Mouse (Mus musculus) lung, embryonic 15.5 days (tissue): ENCODE data around the gene Kit. TPM values are rescaled to one million over a fixed set of nuclear protein-coding genes. Genes with fewer than 3 reads are reported as not detected.

Experiments used
- ATAC-seq: fragments of 200-750 bp; cut with Nextera tagmentation; 2 replicates; pipeline ENCODE4 v1.8.0; 2017; ENCODE audit warnings: moderate number of reproducible peaks, borderline replicate concordance; ENCODE audit not compliant: low FRiP score, low TSS enrichment; ENCODE audit errors: extremely low read depth
- H3K27ac ChIP-seq: fragments of 300-500 bp; sonication (generic); 2 replicates; pipeline ENCODE4 v1.5.1; 2015; ENCODE audit warnings: moderate library complexity, mild to moderate bottlenecking, inconsistent platforms
- H3K27me3 ChIP-seq: fragments of 300-500 bp; sonication (generic); 2 replicates; pipeline ENCODE4 v1.6.1; 2015; ENCODE audit warnings: inconsistent platforms
- H3K36me3 ChIP-seq: fragments of 300-500 bp; sonication (generic); 2 replicates; pipeline ENCODE4 v1.6.1; 2015; ENCODE audit warnings: inconsistent platforms
- H3K4me1 ChIP-seq: fragments of 300-500 bp; sonication (generic); 2 replicates; pipeline ENCODE4 v1.6.1; 2015; ENCODE audit warnings: inconsistent platforms
- H3K4me2 ChIP-seq: fragments of 300-500 bp; sonication (generic); 2 replicates; pipeline ENCODE4 v1.6.1; 2015; ENCODE audit warnings: inconsistent platforms, mild to moderate bottlenecking, moderate library complexity
- H3K4me3 ChIP-seq: fragments of 300-500 bp; sonication (generic); 2 replicates; pipeline ENCODE4 v1.5.1; 2015; ENCODE audit warnings: mild to moderate bottlenecking, inconsistent platforms
- H3K9ac ChIP-seq: fragments of 300-500 bp; sonication (generic); 2 replicates; pipeline ENCODE4 v1.6.1; 2015; ENCODE audit warnings: inconsistent platforms
- H3K9me3 ChIP-seq: fragments of 300-500 bp; sonication (generic); 2 replicates; pipeline ENCODE4 v1.6.1; 2016; ENCODE audit warnings: inconsistent platforms
- WGBS: fragments of 180-500 bp; shearing (Covaris S2); methylation state at CpG from one replicate; pipeline ENCODE4 v1.1.7; 2015; 5-methylcytosine and 5-hydroxymethylcytosine counted together
- polyA plus RNA-seq: library from polyadenylated mRNA; unstranded; fragments of >200 nt; fragmentation: Nextera tagmentation; extraction: Ambion mirVana; gene quantifications from 2 replicates; pipeline ENCODE4 v1.2.1, GENCODE M21; 2015

The Kit gene
- polyA plus RNA-seq, 1 experiment from 2014 or later = 43.7 TPM

DNA sequence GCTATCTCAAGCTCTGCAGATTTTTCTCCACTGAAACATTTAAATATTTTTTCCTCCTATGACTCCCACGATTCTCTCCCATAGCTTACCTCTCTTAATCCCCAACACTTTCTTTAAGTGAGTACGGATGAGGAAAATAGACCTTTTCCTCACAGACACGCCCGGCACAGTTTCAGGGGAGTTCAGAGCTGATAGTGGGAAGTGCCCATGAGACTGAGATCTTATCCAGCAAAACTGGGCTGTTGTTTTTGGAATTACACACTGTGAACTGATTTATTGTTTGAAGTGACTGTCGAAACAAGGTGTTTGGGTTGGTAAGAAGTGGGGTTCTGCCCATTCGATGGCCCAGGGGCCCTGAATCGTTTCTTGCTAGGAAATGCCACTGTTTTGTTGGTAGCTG, 124.4 kb downstream of the Kit start:
- Histone ChIP-seq H3K4me3 (no peak overlapping the region), H3K4me2 (no peak overlapping the region), H3K9ac (no peak overlapping the region), H3K9me3 (no peaks in the 10 kb centered on the region), H3K27ac (no peak overlapping the region), H3K36me3 (no peaks in the 10 kb centered on the region), H3K4me1 (no peaks in the 10 kb centered on the region), H3K27me3 (no peaks in the 10 kb centered on the region)
- ATAC-seq = no peak
- 57% methylated on average over 7 of the region's 7 CpGs for WGBS

DNA sequence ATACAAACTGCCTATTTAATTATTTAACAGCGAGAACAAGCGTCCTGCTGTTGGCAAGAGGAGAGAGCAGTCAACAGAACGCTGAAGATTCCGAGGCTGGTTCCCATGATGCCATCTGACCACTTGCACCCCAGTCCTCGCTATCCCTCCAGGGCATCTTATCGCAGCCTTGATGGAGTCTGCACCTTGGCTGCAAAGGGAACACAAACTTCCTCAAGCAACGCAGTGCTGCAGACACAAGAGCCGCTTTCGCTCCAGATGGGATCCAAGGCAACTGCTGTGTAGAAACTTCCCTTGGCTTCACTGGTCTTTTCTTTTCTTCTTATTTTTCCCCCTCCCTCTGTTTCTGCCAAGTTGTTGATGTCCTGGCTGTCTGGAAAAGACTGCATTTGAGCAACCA, 124.8 kb downstream of the Kit start:
- no peaks in the 10 kb centered on the region for H3K9me3 ChIP-seq
- 76% methylated on average over 9 of the region's 9 CpGs for WGBS
- no peak overlapping the region for H3K27ac ChIP-seq
- ATAC-seq = no peak
- no peak overlapping the region for H3K4me2 ChIP-seq
- H3K4me3 ChIP-seq = no peak overlapping the region
- H3K9ac ChIP-seq = no peak overlapping the region
- no peaks in the 10 kb centered on the region for H3K36me3 ChIP-seq
- H3K27me3 ChIP-seq = no peaks in the 10 kb centered on the region
- no peaks in the 10 kb centered on the region for H3K4me1 ChIP-seq

DNA sequence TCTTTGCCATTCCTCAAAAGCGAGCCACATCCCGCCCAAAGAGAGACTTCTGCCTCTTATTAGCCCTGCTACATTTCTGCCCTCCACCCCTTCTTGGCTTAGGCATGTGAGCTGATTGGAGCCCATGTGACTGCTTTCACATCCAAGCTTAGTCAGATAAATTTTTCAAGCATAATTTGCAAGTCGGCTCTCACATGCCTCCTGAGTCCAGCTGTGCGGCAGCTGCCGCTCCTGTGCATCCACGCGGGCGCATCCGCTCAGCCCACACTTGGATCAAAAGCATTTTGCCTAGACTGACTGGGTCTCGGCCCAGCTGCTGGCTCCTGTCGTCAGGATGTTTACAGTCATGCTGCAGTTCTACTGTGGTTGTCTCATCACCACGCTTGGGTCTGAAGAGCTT, 126.9 kb downstream of the Kit start:
- Histone ChIP-seq H3K9ac (no peak overlapping the region), H3K9me3 (no peaks in the 10 kb centered on the region), H3K27me3 (no peaks in the 10 kb centered on the region), H3K4me1 (no peaks in the 10 kb centered on the region), H3K36me3 (no peaks in the 10 kb centered on the region), H3K27ac (no peak overlapping the region), H3K4me3 (no peak overlapping the region), H3K4me2 (no peak overlapping the region)
- ATAC-seq = peak; percentile 52; the same call in 1 of the 2 replicates
- WGBS = 62% methylated on average over 12 of the region's 12 CpGs

DNA sequence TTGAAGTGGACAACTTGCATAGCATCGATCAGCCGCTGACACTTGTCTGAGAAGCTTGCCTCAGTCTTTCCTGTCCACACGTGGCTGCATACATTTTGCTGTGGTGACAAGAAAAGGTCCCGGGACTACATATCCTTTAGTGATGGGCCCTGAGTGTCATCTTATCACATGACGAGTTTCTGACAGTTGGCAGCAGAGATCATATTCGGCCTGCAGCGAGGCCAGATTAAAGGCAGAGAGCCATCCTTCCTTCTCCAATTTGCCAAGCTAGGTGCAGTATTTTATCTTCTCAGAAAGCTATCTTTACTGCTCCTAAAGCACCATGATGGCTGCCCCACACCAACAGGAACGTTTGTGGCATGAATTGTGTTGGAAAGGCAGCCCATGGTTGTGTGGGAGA, 127.4 kb downstream of the Kit start:
- H3K4me1 ChIP-seq = no peaks in the 10 kb centered on the region
- H3K36me3 ChIP-seq = no peaks in the 10 kb centered on the region
- WGBS = 75% methylated on average over 8 of the region's 8 CpGs
- no peak overlapping the region for H3K9ac ChIP-seq
- H3K4me3 ChIP-seq = no peak overlapping the region
- no peaks in the 10 kb centered on the region for H3K27me3 ChIP-seq
- ATAC-seq = no peak
- no peaks in the 10 kb centered on the region for H3K9me3 ChIP-seq
- H3K4me2 ChIP-seq = no peak overlapping the region
- no peak overlapping the region for H3K27ac ChIP-seq

DNA sequence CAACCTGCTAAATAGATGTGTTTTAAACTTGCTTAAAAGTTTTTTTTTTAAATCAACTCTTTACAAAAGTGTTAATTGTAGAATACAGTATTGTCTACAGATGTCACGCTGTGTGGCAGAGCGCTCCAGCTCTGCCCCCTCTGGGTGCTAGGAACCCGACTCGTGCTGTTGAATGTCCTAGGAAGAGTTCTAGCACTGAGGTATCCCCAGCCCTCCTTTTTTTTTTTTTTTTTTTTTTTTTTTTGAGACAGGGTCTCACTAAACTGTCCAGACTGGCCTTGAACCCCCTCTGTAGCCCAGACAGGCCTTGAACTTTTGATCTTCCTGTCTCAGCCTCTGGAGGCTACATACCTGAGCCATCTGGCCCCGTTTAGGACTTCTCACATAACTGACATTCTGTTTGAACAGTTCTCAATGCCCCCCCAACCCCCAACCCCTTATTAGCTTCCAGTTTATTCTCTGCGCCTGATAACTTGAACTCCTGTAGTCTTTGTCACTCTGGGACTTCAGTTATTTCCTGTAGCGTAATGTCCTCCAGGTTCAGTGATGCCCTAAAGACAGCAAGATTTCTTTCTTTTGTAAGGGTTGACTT, 130.0 kb downstream of the Kit start:
- 74% methylated on average over 7 of the region's 7 CpGs for WGBS
- no peak for ATAC-seq
- no peak overlapping the region for H3K4me2 ChIP-seq

DNA sequence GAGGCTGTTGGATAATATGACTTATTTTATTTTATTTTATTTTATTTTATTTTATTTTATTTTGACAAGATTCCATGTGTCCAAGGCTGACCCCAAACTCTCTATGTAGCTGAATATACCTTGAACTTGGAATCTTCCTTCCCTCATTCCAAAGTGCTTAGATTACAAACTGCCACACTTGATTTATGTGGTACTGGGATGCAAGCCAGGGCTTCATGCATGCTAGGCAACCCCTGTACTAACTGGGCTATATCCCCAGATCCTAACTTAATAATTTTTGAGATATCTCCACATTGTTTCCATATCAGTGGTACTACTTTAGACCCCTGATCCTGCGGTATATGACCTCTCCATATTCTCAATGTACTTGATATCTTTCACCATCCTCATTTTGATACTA, 130.7 kb downstream of the Kit start:
- H3K4me1 ChIP-seq = no peaks in the 10 kb centered on the region
- no peak for ATAC-seq
- no peak overlapping the region for H3K9ac ChIP-seq
- H3K27me3 ChIP-seq = no peaks in the 10 kb centered on the region
- no peak overlapping the region for H3K4me3 ChIP-seq
- no peak overlapping the region for H3K4me2 ChIP-seq
- no peak overlapping the region for H3K27ac ChIP-seq
- H3K9me3 ChIP-seq = no peaks in the 10 kb centered on the region
- 69% methylated on average over 1 of the region's 1 CpGs for WGBS
- H3K36me3 ChIP-seq = no peaks in the 10 kb centered on the region

More for the DNA sequence above, 130.0 kb downstream of the Kit start:
- H3K36me3 ChIP-seq = no peaks in the 10 kb centered on the region
- H3K27me3 ChIP-seq = no peaks in the 10 kb centered on the region
- H3K4me1 ChIP-seq = no peaks in the 10 kb centered on the region
- no peak overlapping the region for H3K9ac ChIP-seq
- H3K27ac ChIP-seq = no peak overlapping the region
- H3K4me3 ChIP-seq = no peak overlapping the region
- H3K9me3 ChIP-seq = no peaks in the 10 kb centered on the region
